Mouse (Mus musculus): ENCODE measurements around the gene Cdh23. TPM values are rescaled to one million over a fixed set of nuclear protein-coding genes. Genes with fewer than 3 reads are reported as not detected.

Cdh23 gene
- total and polyA plus RNA-seq, 2 experiments from 2014 or later, result 0.23 TPM

DNA sequence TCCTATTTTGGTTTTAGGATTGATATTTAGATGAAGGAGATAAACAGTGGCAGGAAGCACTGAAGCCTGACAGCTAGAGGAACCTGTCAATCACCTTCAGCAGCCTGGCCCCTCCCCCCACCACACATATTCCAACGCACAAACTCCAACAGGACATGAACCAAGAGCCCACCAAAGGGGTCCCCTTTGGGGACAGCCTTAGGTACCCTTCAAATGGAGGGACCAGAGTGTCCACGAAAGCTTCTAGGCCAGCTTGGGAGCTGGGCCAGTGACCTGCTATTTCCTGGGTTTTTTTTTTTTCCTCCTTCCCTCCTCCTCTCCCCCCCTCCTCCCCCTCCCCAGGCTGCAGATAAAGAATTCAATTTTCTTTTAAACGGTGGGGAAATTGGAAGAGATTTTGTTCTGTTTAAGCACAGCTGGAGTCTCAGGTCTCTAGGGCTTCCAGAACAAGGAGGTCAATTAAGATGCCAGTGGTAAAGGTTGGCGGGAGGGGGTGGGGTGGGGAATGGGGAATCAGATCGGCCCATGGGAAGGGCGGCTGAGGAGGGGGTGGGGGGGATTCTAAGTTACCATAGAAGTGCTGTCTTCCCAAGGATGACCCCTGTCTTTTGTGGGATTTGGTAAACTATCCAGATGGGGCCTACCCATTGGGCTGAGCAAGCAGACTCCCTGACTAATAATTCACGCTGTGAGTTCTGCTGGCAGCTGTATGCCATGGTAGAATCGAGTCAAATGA lies 239.5 kb downstream of the Cdh23 start:
- no peak overlapping the region for H3K4me2 ChIP-seq (ENCODE audit: low read depth, low read length)
- WGBS, result 28% methylated on average over 8 of the region's 8 CpGs
- no peaks in the 10 kb centered on the region for H3K4me1 ChIP-seq (ENCODE audit: control insufficient read depth, insufficient read depth)
- H3K27ac ChIP-seq (ENCODE audit: low read depth), result no peak overlapping the region
- no peak for ATAC-seq (ENCODE audit: insufficient read depth, low read depth)
- no peaks in the 10 kb centered on the region for H3K27me3 ChIP-seq (ENCODE audit: control insufficient read depth, insufficient read depth, low read length)
- H3K4me3 ChIP-seq (ENCODE audit: low read depth, low read length), result no peak overlapping the region
- no peaks in the 10 kb centered on the region; the same call in 1 of the 2 replicates for H3K9me3 ChIP-seq (replicated peaks; ENCODE audit: control insufficient read depth, low read length)
- H3K9ac ChIP-seq (replicated peaks; ENCODE audit: low read depth, low read length), result no peak overlapping the region
- no peaks in the 10 kb centered on the region for H3K36me3 ChIP-seq (replicated peaks; ENCODE audit: control insufficient read depth, insufficient read depth, low read length)
- no peak for DNase-seq (ENCODE audit: low spot score)
- TF ChIP-seq CTCF (IDR thresholded peaks at IDR 0.05; ENCODE audit: low read depth) (no peak), EP300 (IDR thresholded peaks at IDR 0.05; ENCODE audit: low read depth) (no peak)

DNA sequence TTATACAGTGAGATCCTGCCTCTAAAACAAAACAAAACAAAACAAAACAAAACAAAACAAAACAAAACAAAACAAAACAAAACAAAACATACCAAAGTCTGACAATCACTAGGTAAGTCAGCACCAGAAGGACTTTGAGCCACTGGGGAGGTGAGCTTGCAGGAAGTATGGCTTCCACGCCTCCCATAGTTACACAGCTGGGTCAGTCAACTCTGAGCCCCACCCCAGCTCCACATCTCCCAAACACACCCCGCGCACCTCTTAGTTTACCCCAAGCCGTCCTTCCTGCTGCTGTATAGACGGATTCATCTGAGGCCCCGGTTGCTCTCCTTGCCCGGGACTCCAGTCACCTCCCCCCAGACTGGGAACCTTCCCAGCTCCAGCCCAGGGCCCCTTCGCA lies 241.1 kb downstream of the Cdh23 start:
- Histone ChIP-seq H3K4me2 (ENCODE audit: low read depth, low read length) (no peak overlapping the region), H3K27me3 (ENCODE audit: control insufficient read depth, insufficient read depth, low read length) (no peaks in the 10 kb centered on the region), H3K9ac (replicated peaks; ENCODE audit: low read depth, low read length) (no peak overlapping the region), H3K9me3 (replicated peaks; ENCODE audit: control insufficient read depth, low read length) (no peaks in the 10 kb centered on the region; the same call in 1 of the 2 replicates), H3K4me3 (ENCODE audit: low read depth, low read length) (no peak overlapping the region), H3K36me3 (replicated peaks; ENCODE audit: control insufficient read depth, insufficient read depth, low read length) (no peaks in the 10 kb centered on the region), H3K4me1 (ENCODE audit: control insufficient read depth, insufficient read depth) (no peaks in the 10 kb centered on the region), H3K27ac (ENCODE audit: low read depth) (no peak overlapping the region)
- DNase-seq (ENCODE audit: low spot score) (no peak), ATAC-seq (ENCODE audit: insufficient read depth, low read depth) (no peak)
- no peak for TF ChIP-seq EP300 (IDR thresholded peaks at IDR 0.05; ENCODE audit: low read depth)
- no peak for TF ChIP-seq CTCF (IDR thresholded peaks at IDR 0.05; ENCODE audit: low read depth)
- 78% methylated on average over 8 of the region's 8 CpGs for WGBS

DNA sequence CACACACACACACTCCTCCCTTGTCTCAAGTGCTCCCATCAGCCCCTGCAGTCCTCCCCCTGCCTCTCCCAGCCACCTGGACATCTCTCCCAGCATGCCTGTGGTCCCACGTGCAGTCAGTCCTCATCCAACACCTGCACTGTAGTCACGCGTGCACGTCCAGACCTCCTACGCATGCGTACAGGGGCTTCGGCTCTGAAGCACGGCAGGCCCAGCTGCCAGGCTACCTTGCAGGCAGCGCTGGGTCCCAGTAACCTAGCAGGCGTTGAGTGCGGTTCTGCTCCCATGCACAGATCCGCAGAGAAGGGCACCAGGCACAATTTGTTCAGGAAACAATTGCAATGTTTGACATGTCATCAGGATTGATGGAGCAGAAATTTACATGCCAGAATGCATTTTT lies 249.1 kb downstream of the Cdh23 start:
- TF ChIP-seq EP300 (IDR thresholded peaks at IDR 0.05; ENCODE audit: low read depth) (no peak), CTCF (IDR thresholded peaks at IDR 0.05; ENCODE audit: low read depth) (no peak)
- DNase-seq (ENCODE audit: low spot score), result no peak
- Histone ChIP-seq H3K9ac (replicated peaks; ENCODE audit: low read depth, low read length) (no peak overlapping the region), H3K4me1 (ENCODE audit: control insufficient read depth, insufficient read depth) (no peaks in the 10 kb centered on the region), H3K27me3 (ENCODE audit: control insufficient read depth, insufficient read depth, low read length) (no peaks in the 10 kb centered on the region), H3K4me2 (ENCODE audit: low read depth, low read length) (no peak overlapping the region), H3K4me3 (ENCODE audit: low read depth, low read length) (no peak overlapping the region), H3K27ac (ENCODE audit: low read depth) (no peak overlapping the region), H3K9me3 (replicated peaks; ENCODE audit: control insufficient read depth, low read length) (no peaks in the 10 kb centered on the region), H3K36me3 (replicated peaks; ENCODE audit: control insufficient read depth, insufficient read depth, low read length) (no peaks in the 10 kb centered on the region)
- ATAC-seq (ENCODE audit: insufficient read depth, low read depth), result no peak
- WGBS, result 85% methylated on average over 12 of the region's 12 CpGs

GRCm38 (mm10) chr10:60445031-60445593 lies 251.2 kb downstream of the Cdh23 start:
- no peak overlapping the region for H3K27ac ChIP-seq (ENCODE audit: low read depth)
- H3K9ac ChIP-seq (replicated peaks; ENCODE audit: low read depth, low read length), result no peak overlapping the region
- no peaks in the 10 kb centered on the region for H3K27me3 ChIP-seq (ENCODE audit: control insufficient read depth, insufficient read depth, low read length)
- ATAC-seq (ENCODE audit: insufficient read depth, low read depth) (peak; percentile 66), DNase-seq (ENCODE audit: low spot score) (peak; percentile 29)
- no peak for TF ChIP-seq CTCF (IDR thresholded peaks at IDR 0.05; ENCODE audit: low read depth)
- TF ChIP-seq EP300 (IDR thresholded peaks at IDR 0.05; ENCODE audit: low read depth), result no peak
- no peaks in the 10 kb centered on the region for H3K9me3 ChIP-seq (replicated peaks; ENCODE audit: control insufficient read depth, low read length)
- WGBS, result 66% methylated on average over 8 of the region's 8 CpGs
- no peak overlapping the region for H3K4me3 ChIP-seq (ENCODE audit: low read depth, low read length)
- no peaks in the 10 kb centered on the region for H3K36me3 ChIP-seq (replicated peaks; ENCODE audit: control insufficient read depth, insufficient read depth, low read length)
- no peak overlapping the region for H3K4me2 ChIP-seq (ENCODE audit: low read depth, low read length)
- H3K4me1 ChIP-seq (ENCODE audit: control insufficient read depth, insufficient read depth), result no peaks in the 10 kb centered on the region

DNA sequence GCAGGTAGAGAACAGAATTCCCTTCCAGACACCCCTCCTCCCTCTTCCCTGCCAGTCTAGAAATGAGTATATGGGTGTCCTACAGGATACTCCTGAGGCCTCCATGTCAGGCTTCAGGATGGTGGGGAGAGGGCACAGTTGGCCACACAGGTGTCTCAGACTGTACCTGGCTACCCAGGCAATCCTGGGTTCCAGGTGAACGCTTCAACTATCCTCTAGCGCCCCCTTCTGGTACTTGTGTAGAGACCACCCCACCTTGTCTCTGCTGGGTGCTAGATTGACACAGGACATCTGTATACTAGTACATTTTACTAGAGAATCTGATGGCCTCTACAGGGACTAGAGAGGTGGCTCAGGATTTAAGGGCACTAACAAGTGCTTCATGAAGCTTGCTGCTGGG lies 253.2 kb downstream of the Cdh23 start:
- TF ChIP-seq CTCF (IDR thresholded peaks at IDR 0.05; ENCODE audit: low read depth), result no peak
- TF ChIP-seq EP300 (IDR thresholded peaks at IDR 0.05; ENCODE audit: low read depth), result no peak
- H3K9ac ChIP-seq (replicated peaks; ENCODE audit: low read depth, low read length), result no peak overlapping the region
- no peak overlapping the region for H3K4me2 ChIP-seq (ENCODE audit: low read depth, low read length)
- H3K4me1 ChIP-seq (ENCODE audit: control insufficient read depth, insufficient read depth), result no peaks in the 10 kb centered on the region
- H3K27me3 ChIP-seq (ENCODE audit: control insufficient read depth, insufficient read depth, low read length), result no peaks in the 10 kb centered on the region
- H3K4me3 ChIP-seq (ENCODE audit: low read depth, low read length), result no peak overlapping the region
- ATAC-seq (ENCODE audit: insufficient read depth, low read depth) (no peak), DNase-seq (ENCODE audit: low spot score) (no peak)
- H3K27ac ChIP-seq (ENCODE audit: low read depth), result no peak overlapping the region
- WGBS, result 5% methylated on average over 2 of the region's 2 CpGs
- H3K36me3 ChIP-seq (replicated peaks; ENCODE audit: control insufficient read depth, insufficient read depth, low read length), result no peaks in the 10 kb centered on the region
- no peaks in the 10 kb centered on the region for H3K9me3 ChIP-seq (replicated peaks; ENCODE audit: control insufficient read depth, low read length)

Data from heart, postnatal 0 days (tissue).